Mouse (Mus musculus): Measurements from ENCODE around the gene Olfr1163. TPM values are rescaled to one million over a fixed set of nuclear protein-coding genes. Genes with fewer than 3 reads are reported as not detected.
"Not testable (repeated sequence)": the region's sequence is repeated elsewhere in the genome, so short reads cannot be mapped to it uniquely, and the experiment has no call there.

Olfr1163 gene
- not detected for total RNA-seq (2021)
- long read RNA-seq, experiment 1: 0 reads
- long read RNA-seq, experiment 2: 0 reads

DNA sequence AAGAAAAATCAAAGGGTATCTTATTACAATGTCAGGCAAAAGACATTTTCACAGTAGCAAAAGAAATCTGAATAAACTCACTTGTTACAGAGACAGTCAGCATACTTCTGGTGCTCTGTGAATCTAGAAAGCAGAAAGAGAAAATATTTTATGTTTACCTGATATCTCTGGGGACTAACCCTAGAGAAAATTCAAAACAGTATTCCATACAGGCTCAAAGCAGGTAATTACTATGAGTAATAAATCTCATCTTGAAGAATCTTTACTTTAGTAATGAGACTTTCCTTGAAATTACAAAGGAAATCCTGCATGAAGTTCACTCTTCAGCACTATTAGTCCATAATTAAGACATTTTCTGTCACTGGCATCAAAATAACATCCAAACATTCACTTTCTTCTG lies at the start of gene Olfr1163:
Gene Olfr1163 (minus strand): TSS at position 101 of the 400 bp plus-strand sequence.
- DNase-seq: no peak

DNA sequence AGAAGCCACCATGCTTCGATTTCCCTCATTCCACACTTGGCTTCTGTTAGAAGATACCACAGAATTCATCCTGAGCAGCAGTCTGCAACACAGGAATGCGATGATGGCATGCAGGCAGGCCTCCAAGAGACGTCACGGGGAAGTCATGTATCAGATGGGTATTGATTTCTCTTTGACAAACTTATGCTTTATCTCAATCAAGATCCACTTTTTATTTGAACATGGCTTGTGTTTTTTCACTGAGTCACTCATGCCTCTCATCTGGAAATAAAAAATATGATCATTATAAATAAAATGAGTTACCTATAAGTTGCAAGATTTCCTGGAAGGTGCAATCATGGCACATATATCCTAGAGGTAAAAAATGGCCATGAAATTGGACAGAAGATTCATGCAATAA lies 22.2 kb upstream of the Olfr1163 start, which contains the start of gene Olfr1164:
Gene Olfr1164 (minus strand): TSS at position 101 of the 400 bp plus-strand sequence.
- no peak for DNase-seq

DNA sequence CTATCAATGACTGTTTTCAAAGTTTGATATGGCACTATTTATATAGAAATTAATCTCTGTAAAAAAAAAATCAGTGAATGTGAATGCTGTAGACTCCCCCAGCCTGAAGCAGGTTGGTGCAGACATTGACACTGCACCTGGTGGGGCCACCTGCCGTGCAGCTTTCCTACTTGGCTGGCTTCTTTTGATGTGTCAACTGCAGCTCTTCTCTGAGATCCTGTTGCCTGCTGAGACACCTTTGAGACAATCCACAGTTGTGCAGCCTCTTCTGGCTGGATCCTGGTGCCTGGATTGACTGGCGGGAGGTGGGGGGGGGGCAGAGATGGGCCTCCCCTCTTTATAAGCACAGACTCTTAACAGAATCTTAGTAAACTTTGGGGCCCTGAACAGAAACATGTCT lies 8.0 kb downstream of the Olfr1163 start:
- DNase-seq: no peak

DNA sequence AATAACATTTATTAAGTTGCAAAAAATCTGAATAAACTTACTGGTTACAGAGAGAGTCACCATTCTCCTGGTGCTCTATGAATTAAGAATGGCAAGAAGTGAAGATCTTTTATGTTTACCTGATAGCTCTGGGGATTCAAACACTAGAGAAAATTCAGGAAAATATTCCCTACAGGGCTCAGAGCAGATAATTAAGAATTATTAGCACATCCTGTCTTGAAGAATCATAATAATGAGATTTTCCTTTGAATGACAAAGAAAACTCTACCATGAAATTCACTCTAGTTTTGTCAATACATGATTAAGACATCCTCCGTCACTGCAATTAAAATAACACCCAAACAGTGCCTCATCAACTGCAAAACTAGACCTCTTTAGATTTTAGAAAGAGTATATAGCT lies 20.6 kb downstream of the Olfr1163 start, which contains the start of gene Olfr1162:
Gene Olfr1162 (minus strand): TSS at position 101 of the 400 bp plus-strand sequence.
- no peak for DNase-seq

DNA sequence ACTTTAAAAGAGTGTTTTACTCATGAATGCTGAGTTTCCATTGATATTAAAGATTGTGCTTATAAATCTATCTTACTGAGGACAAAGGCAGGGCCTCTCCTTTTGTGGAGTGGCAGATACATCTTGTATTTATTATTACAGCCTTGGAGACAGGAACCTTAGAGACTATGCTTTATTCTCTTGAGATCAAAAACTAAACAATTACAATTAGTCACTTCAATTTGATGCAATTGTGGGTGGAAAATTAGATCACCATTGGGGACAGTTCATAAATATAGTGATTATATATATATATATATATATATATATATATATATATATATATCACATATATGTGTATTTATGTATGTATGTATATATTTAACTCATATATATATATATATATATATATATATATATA lies 34.0 kb downstream of the Olfr1163 start, which contains the start of gene Olfr73:
Gene Olfr73 (minus strand): TSS at position 101 of the 400 bp plus-strand sequence.
- DNase-seq: no peak

DNA sequence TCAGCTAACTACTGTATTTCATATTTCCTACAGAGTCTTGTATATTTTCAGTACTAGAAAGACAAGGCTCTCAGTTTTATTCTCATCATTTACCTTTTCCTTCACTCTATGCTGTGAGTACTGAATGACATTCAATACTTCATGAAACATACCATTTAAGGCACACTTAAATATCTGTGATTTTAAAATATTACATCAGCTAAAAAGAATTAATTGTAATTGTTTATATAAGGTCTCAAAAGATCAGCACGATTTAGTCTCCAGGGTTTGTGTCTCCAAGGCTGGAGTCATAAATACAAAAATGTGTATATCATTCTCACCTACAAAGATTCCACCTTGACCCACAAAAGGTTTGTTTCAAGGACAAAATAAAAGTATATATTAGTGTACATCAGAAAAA lies 49.2 kb downstream of the Olfr1163 start, which contains the start of gene Olfr1161:
Gene Olfr1161 (plus strand): TSS at position 301 of the 400 bp plus-strand sequence.
- DNase-seq: not testable (repeated sequence)

Other genes starting within 250 kb of the Olfr1163 start
- gene Olfr1148, start 241.3 kb downstream of the Olfr1163 start, total RNA-seq (2021): not detected
- gene Olfr1150-ps1, start 227.8 kb downstream of the Olfr1163 start, total RNA-seq (2021): not detected
- not detected for gene Olfr1151, start 216.0 kb downstream of the Olfr1163 start, total RNA-seq (2021)
- not detected for gene Olfr1152, start 205.3 kb downstream of the Olfr1163 start, total RNA-seq (2021)
- gene Olfr1153, start 176.9 kb downstream of the Olfr1163 start, total RNA-seq (2021): not detected
- gene Olfr1154, start 166.7 kb downstream of the Olfr1163 start, total RNA-seq (2021): not detected
- gene Olfr1155, start 126.7 kb downstream of the Olfr1163 start, total RNA-seq (2021): not detected
- not detected for gene Olfr1156, start 118.7 kb downstream of the Olfr1163 start, total RNA-seq (2021)
- not detected for gene Olfr1157, start 103.5 kb downstream of the Olfr1163 start, total RNA-seq (2021)
- not detected for gene Olfr74, start 97.2 kb downstream of the Olfr1163 start, total RNA-seq (2021)
- gene Olfr1158, start 81.7 kb downstream of the Olfr1163 start, total RNA-seq (2021): not detected
- not detected for gene Olfr1160, start 63.6 kb downstream of the Olfr1163 start, total RNA-seq (2021)
- gene Olfr1161, start 49.1 kb downstream of the Olfr1163 start, total RNA-seq (2021): not detected
- gene Olfr73, start 34.1 kb downstream of the Olfr1163 start, total RNA-seq (2021): not detected
- gene Olfr1162, start 20.7 kb downstream of the Olfr1163 start, total RNA-seq (2021): not detected
- not detected for gene Olfr1164, start 22.1 kb upstream of the Olfr1163 start, total RNA-seq (2021)
- not detected for gene Olfr1166, start 56.4 kb upstream of the Olfr1163 start, total RNA-seq (2021)
- not detected for gene Olfr1167, start 83.4 kb upstream of the Olfr1163 start, total RNA-seq (2021)
- not detected for gene Olfr1168, start 110.0 kb upstream of the Olfr1163 start, total RNA-seq (2021)
- not detected for gene Olfr1170, start 156.5 kb upstream of the Olfr1163 start, total RNA-seq (2021)
- not detected for gene Olfr1173, start 208.0 kb upstream of the Olfr1163 start, total RNA-seq (2021)
- gene Olfr1174-ps, start 243.3 kb upstream of the Olfr1163 start, total RNA-seq (2021): not detected

Measured in gastrocnemius, postnatal 10 days (tissue).